Mouse (Mus musculus): ENCODE data around the gene Ptgis.

DNA sequence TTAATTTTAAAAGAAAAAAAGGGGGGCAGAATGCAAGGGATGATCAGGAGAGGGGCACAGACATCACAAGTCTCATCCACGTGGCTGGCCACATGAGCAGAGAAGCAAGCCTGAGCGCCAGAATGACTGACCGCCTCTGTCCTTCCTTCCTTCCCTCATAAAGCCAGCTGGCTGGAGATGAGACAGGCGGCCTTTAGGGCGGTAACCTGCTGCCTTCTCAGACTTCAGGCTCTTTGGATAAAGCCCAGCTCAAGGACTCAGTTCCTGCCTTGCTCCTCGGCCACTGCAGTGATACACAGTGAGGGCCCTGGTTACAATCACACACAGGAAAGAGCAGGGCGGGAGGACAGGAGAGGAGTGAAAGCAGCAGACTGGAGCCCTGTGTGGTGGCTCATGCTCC, 13.8 kb upstream of the Ptgis start:
- TF ChIP-seq CTCF (IDR thresholded peaks at IDR 0.05; ENCODE audit: low read depth, low read length) = no peak
- TF ChIP-seq POLR2A (IDR thresholded peaks at IDR 0.05; ENCODE audit: extremely low read depth, insufficient read depth, low read length) = no peak
